Mouse (Mus musculus) monocyte, adult 59 days (primary cell): ENCODE data around the gene Gm9758. TPM values are rescaled to one million over a fixed set of nuclear protein-coding genes. Genes with fewer than 3 reads are reported as not detected.

Source experiments
- total RNA-seq, 2 experiments: library from RNA; stranded (reverse); gene quantifications; one replicate each; pipeline ENCODE4 v1.2.4; 2023

Gm9758 gene
- total RNA-seq = not detected

GRCm38 (mm10) chr5:14914799-14915198 is at the start of gene Gm9758:
Gene Gm9758 (minus strand): TSS chr5:14914899.

GRCm38 (mm10) chr5:14938329-14938728 is 23.6 kb upstream of the Gm9758 start, which contains the start of gene Speer4e:
Gene Speer4e (minus strand): TSS chr5:14938429.

Other genes with a start within 250 kb of the Gm9758 start
- gene Speer4e, start 23.5 kb upstream of the Gm9758 start, total RNA-seq = not detected
- gene Gm10354, start 64.0 kb upstream of the Gm9758 start, total RNA-seq = not detected
- not detected for gene Gm17019, start 118.1 kb upstream of the Gm9758 start, total RNA-seq